Mouse (Mus musculus) liver, adult 2 months (tissue): ENCODE results near the gene Nova2. TPM values are rescaled to one million over a fixed set of nuclear protein-coding genes. Genes with fewer than 3 reads are reported as not detected.

ENCODE experiments used
- DNase-seq: peaks from one replicate; pipeline ENCODE4 v3.0.0-alpha.2; 2011; ENCODE audit warnings: low read depth, low spot score; ENCODE audit errors: extremely low read depth
- H3K27ac ChIP-seq: fragments of 200-500 bp; replicated peaks from 2 replicates; pipeline ENCODE4 v1.5.1; 2012; ENCODE audit warnings: low read depth, mild to moderate bottlenecking, control low read depth, inconsistent platforms, low read length; ENCODE audit not compliant: insufficient read depth
- H3K27me3 ChIP-seq: fragments of 200-500 bp; 2 replicates; pipeline ENCODE4 v1.6.1; 2012; ENCODE audit warnings: mild to moderate bottlenecking, moderate library complexity, low read length, inconsistent platforms; ENCODE audit not compliant: control insufficient read depth, insufficient read depth
- H3K36me3 ChIP-seq: fragments of 200-500 bp; 2 replicates; pipeline ENCODE4 v1.6.1; 2012; ENCODE audit warnings: low read length, inconsistent platforms; ENCODE audit not compliant: control insufficient read depth, insufficient read depth
- H3K4me1 ChIP-seq: fragments of 200-500 bp; 2 replicates; pipeline ENCODE4 v1.6.1; 2011; ENCODE audit warnings: low read length; ENCODE audit not compliant: control insufficient read depth, insufficient read depth
- H3K4me3 ChIP-seq: fragments of 200-500 bp; 2 replicates; pipeline ENCODE4 v1.5.1; 2011; ENCODE audit warnings: low read depth, mild to moderate bottlenecking, control low read depth, low read length, moderate library complexity; ENCODE audit not compliant: insufficient read depth
- H3K79me2 ChIP-seq: fragments of 200-500 bp; 2 replicates; pipeline ENCODE4 v1.6.1; 2012; ENCODE audit warnings: inconsistent platforms, mild to moderate bottlenecking, low read length, moderate library complexity; ENCODE audit not compliant: control insufficient read depth, insufficient read depth
- H3K9ac ChIP-seq: fragments of 200-500 bp; 2 replicates; pipeline ENCODE4 v1.6.1; 2012; ENCODE audit warnings: low read depth, mild to moderate bottlenecking, control low read depth, inconsistent platforms, low read length
- CTCF ChIP-seq: fragments of 200-500 bp; IDR thresholded peaks from 2 replicates; pipeline ENCODE4 v1.5.1; 2011; ENCODE audit warnings: low read depth, low read length, control low read depth
- POLR2A ChIP-seq: fragments of 200-500 bp; IDR thresholded peaks from 2 replicates; pipeline ENCODE4 v1.6.1; 2011; ENCODE audit warnings: low read length, control low read depth; ENCODE audit not compliant: insufficient read depth; ENCODE audit errors: extremely low read depth
- WGBS: fragments of 180-500 bp; shearing (Covaris S2); methylation state at CpG from one replicate; pipeline ENCODE4 v1.1.7; 2018; 5-methylcytosine and 5-hydroxymethylcytosine counted together
- polyA plus RNA-seq: library from polyadenylated mRNA; depleted of rRNA; stranded (reverse); fragments of >200 nt; gene quantifications from 2 replicates; pipeline ENCODE4 v1.2.3, GENCODE M21; 2012; rRNA removed
- total RNA-seq: library from RNA; depleted of rRNA; stranded (reverse); fragments of >200 nt; gene quantifications from 2 replicates; pipeline ENCODE4 v1.2.3, GENCODE M21; 2014; rRNA removed

The Nova2 gene
- total and polyA plus RNA-seq, 2 experiments: 0.09 to 0.24 TPM

GRCm38 (mm10) chr7:19012025-19012621, 86.4 kb downstream of the Nova2 start:
- Histone ChIP-seq H3K27me3 (no peaks in the 10 kb centered on the region), H3K27ac (peak overlapping the region; percentile 90), H3K4me1 (peaks cover 61% of the 10 kb centered on the region), H3K4me3 (peak overlapping the region; percentile 43), H3K9ac (peak overlapping the region; percentile 79), H3K79me2 (no peaks in the 10 kb centered on the region), H3K36me3 (peaks cover 12% of the 10 kb centered on the region; the same call in 1 of the 2 replicates)
- no peak for TF ChIP-seq POLR2A
- TF ChIP-seq CTCF: no peak
- 2% methylated on average over 29 of the region's 31 CpGs for WGBS
- peak; percentile 68 for DNase-seq

- H3K27me3 ChIP-seq: no peaks in the 10 kb centered on the region
- H3K4me3 ChIP-seq: no peak overlapping the region
- peak; percentile 74 for DNase-seq
- H3K36me3 ChIP-seq: peaks cover 12% of the 10 kb centered on the region; the same call in 1 of the 2 replicates
- TF ChIP-seq CTCF (no peak), POLR2A (no peak)
- H3K79me2 ChIP-seq: no peaks in the 10 kb centered on the region
- H3K9ac ChIP-seq: peak overlapping the region; percentile 29
- H3K27ac ChIP-seq: peak overlapping the region; percentile 90
- WGBS: 11% methylated on average over 2 of the region's 2 CpGs
- H3K4me1 ChIP-seq: peaks cover 59% of the 10 kb centered on the region
Measured at GRCm38 (mm10) chr7:19012882-19013281, 87.2 kb downstream of the Nova2 start.

GRCm38 (mm10) chr7:19014452-19014851, 88.8 kb downstream of the Nova2 start:
- H3K79me2 ChIP-seq: no peaks in the 10 kb centered on the region
- H3K27me3 ChIP-seq: no peaks in the 10 kb centered on the region
- peaks cover 56% of the 10 kb centered on the region for H3K4me1 ChIP-seq
- 33% methylated on average over 15 of the region's 15 CpGs for whole genome bisulfite sequencing
- peaks cover 12% of the 10 kb centered on the region; the same call in 1 of the 2 replicates for H3K36me3 ChIP-seq
- peak; percentile 67 for DNase-seq
- peak overlapping the region; percentile 32 for H3K9ac ChIP-seq
- peak; percentile 33; the same call in 1 of the 2 replicates for TF ChIP-seq CTCF
- no peak for TF ChIP-seq POLR2A
- peak overlapping the region; percentile 94 for H3K27ac ChIP-seq
- H3K4me3 ChIP-seq: no peak overlapping the region

Other genes starting within 250 kb of the Nova2 start
- gene Psg20, start 239.7 kb upstream of the Nova2 start, total RNA-seq: not detected in 2 replicates
- gene Psg20, start 239.7 kb upstream of the Nova2 start, polyA plus RNA-seq: not detected in 2 replicates
- gene Psg22, start 207.8 kb upstream of the Nova2 start, total RNA-seq: not detected in 2 replicates
- gene Psg22, start 207.8 kb upstream of the Nova2 start, polyA plus RNA-seq: 0.04 TPM in 1 of 2 replicates, not detected in the other
- not detected in 2 replicates for gene Psg19, start 127.4 kb upstream of the Nova2 start, total RNA-seq
- gene Psg19, start 127.4 kb upstream of the Nova2 start, polyA plus RNA-seq: not detected in 2 replicates
- gene Psg17, start 104.3 kb upstream of the Nova2 start, total RNA-seq: not detected in 2 replicates
- not detected in 2 replicates for gene Psg17, start 104.3 kb upstream of the Nova2 start, polyA plus RNA-seq
- 0.83 and 1.1 TPM in 2 replicates for gene Mill2, start 85.9 kb upstream of the Nova2 start, total RNA-seq
- gene Mill2, start 85.9 kb upstream of the Nova2 start, polyA plus RNA-seq: 0.37 and 0.50 TPM in 2 replicates
- 0.18 and 0.27 TPM in 2 replicates for gene Pglyrp1, start 54.6 kb upstream of the Nova2 start, total RNA-seq
- 1.7 and 2.0 TPM in 2 replicates for gene Pglyrp1, start 54.6 kb upstream of the Nova2 start, polyA plus RNA-seq
- gene Ccdc61, start 15.5 kb upstream of the Nova2 start, total RNA-seq: 5.6 and 7.7 TPM in 2 replicates
- gene Ccdc61, start 15.5 kb upstream of the Nova2 start, polyA plus RNA-seq: 9.7 and 12.0 TPM in 2 replicates
- not detected in 2 replicates for gene Nanos2, start 61.5 kb downstream of the Nova2 start, total RNA-seq
- not detected in 2 replicates for gene Nanos2, start 61.5 kb downstream of the Nova2 start, polyA plus RNA-seq
- 0.54 and 0.65 TPM in 2 replicates for gene Mypop, start 65.4 kb downstream of the Nova2 start, total RNA-seq
- 2.7 and 3.1 TPM in 2 replicates for gene Mypop, start 65.4 kb downstream of the Nova2 start, polyA plus RNA-seq
- gene Irf2bp1, start 78.2 kb downstream of the Nova2 start, total RNA-seq: 4.5 and 7.3 TPM in 2 replicates
- 13.2 and 14.6 TPM in 2 replicates for gene Irf2bp1, start 78.2 kb downstream of the Nova2 start, polyA plus RNA-seq
- 31.2 and 60.1 TPM in 2 replicates for gene Foxa3, start 97.7 kb downstream of the Nova2 start, total RNA-seq
- gene Foxa3, start 97.7 kb downstream of the Nova2 start, polyA plus RNA-seq: 47.4 and 54.1 TPM in 2 replicates
- gene Sympk, start 98.5 kb downstream of the Nova2 start, total RNA-seq: 21.5 and 29.5 TPM in 2 replicates
- 37.3 and 46.9 TPM in 2 replicates for gene Sympk, start 98.5 kb downstream of the Nova2 start, polyA plus RNA-seq
- gene Rsph6a, start 128.8 kb downstream of the Nova2 start, total RNA-seq: not detected in 2 replicates
- not detected in 2 replicates for gene Rsph6a, start 128.8 kb downstream of the Nova2 start, polyA plus RNA-seq
- gene Dmwd, start 150.3 kb downstream of the Nova2 start, total RNA-seq: 4.5 and 6.7 TPM in 2 replicates
- 29.4 and 35.7 TPM in 2 replicates for gene Dmwd, start 150.3 kb downstream of the Nova2 start, polyA plus RNA-seq
- gene Dmpk, start 158.0 kb downstream of the Nova2 start, total RNA-seq: 13.6 and 24.8 TPM in 2 replicates
- 60.0 and 76.4 TPM in 2 replicates for gene Dmpk, start 158.0 kb downstream of the Nova2 start, polyA plus RNA-seq
- 1.8 and 2.3 TPM in 2 replicates for gene Six5, start 168.7 kb downstream of the Nova2 start, total RNA-seq
- 5.2 and 8.7 TPM in 2 replicates for gene Six5, start 168.7 kb downstream of the Nova2 start, polyA plus RNA-seq
- 0.09 TPM in 1 of 2 replicates, not detected in the other for gene Gm4969, start 192.5 kb downstream of the Nova2 start, total RNA-seq
- gene Gm4969, start 192.5 kb downstream of the Nova2 start, polyA plus RNA-seq: 0.02 TPM in 1 of 2 replicates, not detected in the other
- gene Fbxo46, start 194.0 kb downstream of the Nova2 start, total RNA-seq: 2.4 and 3.2 TPM in 2 replicates
- 4.3 and 5.0 TPM in 2 replicates for gene Fbxo46, start 194.0 kb downstream of the Nova2 start, polyA plus RNA-seq
- 4.3 and 6.3 TPM in 2 replicates for gene Qpctl, start 223.4 kb downstream of the Nova2 start, total RNA-seq
- gene Qpctl, start 223.4 kb downstream of the Nova2 start, polyA plus RNA-seq: 8.9 and 11.7 TPM in 2 replicates
- 28.4 and 29.4 TPM in 2 replicates for gene Snrpd2, start 223.8 kb downstream of the Nova2 start, total RNA-seq
- 16.4 and 17.7 TPM in 2 replicates for gene Snrpd2, start 223.8 kb downstream of the Nova2 start, polyA plus RNA-seq
- gene Gipr, start 240.2 kb downstream of the Nova2 start, total RNA-seq: not detected in 2 replicates
- gene Gipr, start 240.2 kb downstream of the Nova2 start, polyA plus RNA-seq: not detected in 2 replicates